Mouse (Mus musculus) adipocyte (in vitro differentiated cells): ENCODE data around the gene Ntrk3.
A peak's percentile ranks its signal among the peaks of the same experiment; 100 is the strongest.

Experiments used
- DNase-seq: peaks from one replicate; pipeline ENCODE4 v3.0.0-alpha.2; 2016; ENCODE audit warnings: low spot score

The Ntrk3 gene

GRCm38 (mm10) chr7:78518760-78519363, 218.9 kb downstream of the Ntrk3 start:
- no peak for DNase-seq

GRCm38 (mm10) chr7:78515042-78515609, 222.7 kb downstream of the Ntrk3 start:
- DNase-seq, result no peak

GRCm38 (mm10) chr7:78507032-78507611, 230.7 kb downstream of the Ntrk3 start:
- DNase-seq, result no peak

GRCm38 (mm10) chr7:78500863-78501262, 236.9 kb downstream of the Ntrk3 start:
- DNase-seq, result no peak

- no peak for DNase-seq
Observed at GRCm38 (mm10) chr7:78499970-78500369, 237.8 kb downstream of the Ntrk3 start.

GRCm38 (mm10) chr7:78498356-78498755, 239.5 kb downstream of the Ntrk3 start:
- DNase-seq, result no peak

- DNase-seq, result no peak
Observed at GRCm38 (mm10) chr7:78497819-78498218, 240.0 kb downstream of the Ntrk3 start.

- no peak for DNase-seq
Observed at GRCm38 (mm10) chr7:78493591-78493990, 244.2 kb downstream of the Ntrk3 start.

- peak; percentile 8 for DNase-seq
Observed at GRCm38 (mm10) chr7:78491176-78491575, 246.6 kb downstream of the Ntrk3 start.

- DNase-seq, result no peak
Observed at GRCm38 (mm10) chr7:78484290-78484689, 253.5 kb downstream of the Ntrk3 start.

GRCm38 (mm10) chr7:78483729-78484128, 254.1 kb downstream of the Ntrk3 start:
- DNase-seq, result no peak

GRCm38 (mm10) chr7:78483061-78483460, 254.8 kb downstream of the Ntrk3 start:
- no peak for DNase-seq

- no peak for DNase-seq
Observed at GRCm38 (mm10) chr7:78478881-78479280, 258.9 kb downstream of the Ntrk3 start.

- peak; percentile 18 for DNase-seq
Observed at GRCm38 (mm10) chr7:78471755-78472154, 266.1 kb downstream of the Ntrk3 start.

- no peak for DNase-seq
Observed at GRCm38 (mm10) chr7:78471270-78471669, 266.5 kb downstream of the Ntrk3 start.

GRCm38 (mm10) chr7:78462605-78463004, 275.2 kb downstream of the Ntrk3 start:
- DNase-seq, result no peak

GRCm38 (mm10) chr7:78459021-78459420, 278.8 kb downstream of the Ntrk3 start:
- no peak for DNase-seq

GRCm38 (mm10) chr7:78451666-78452065, 286.1 kb downstream of the Ntrk3 start:
- DNase-seq, result no peak

- peak; percentile 76 for DNase-seq
Observed at GRCm38 (mm10) chr7:78449909-78450592, 287.8 kb downstream of the Ntrk3 start.

GRCm38 (mm10) chr7:78448841-78449240, 289.0 kb downstream of the Ntrk3 start:
- no peak for DNase-seq

GRCm38 (mm10) chr7:78443373-78444036, 294.3 kb downstream of the Ntrk3 start:
- no peak for DNase-seq

- DNase-seq, result no peak
Observed at GRCm38 (mm10) chr7:78441706-78442105, 296.1 kb downstream of the Ntrk3 start.

GRCm38 (mm10) chr7:78440896-78441295, 296.9 kb downstream of the Ntrk3 start:
- no peak for DNase-seq
